Mouse (Mus musculus): ENCODE data around the gene H2-Oa. TPM values are rescaled to one million over a fixed set of nuclear protein-coding genes. Genes with fewer than 3 reads are reported as not detected.

Gene H2-Oa
- polyA plus RNA-seq (2016; fragmentation: Nextera tagmentation; extraction: Ambion mirVana) = 0.12 and 0.43 TPM in 2 replicates

- Histone ChIP-seq H3K4me1 (peaks cover 13% of the 10 kb centered on the region), H3K27ac (no peak within 1 kb of the TSS), H3K9me3 (peaks cover 5% of the 10 kb centered on the region), H3K36me3 (replicated peaks) (no peaks in the 10 kb centered on the region), H3K27me3 (ENCODE audit: poor library complexity, severe bottlenecking) (0 out of 2 replicates have a peak, but pooled peaks cover 5% of the 10 kb centered on the region), H3K4me3 (0 out of 2 replicates have a peak within 1 kb of the TSS, but pooled peaks have one; percentile 2)
- DNase-seq (ENCODE audit: extremely low spot score, low spot score) = no peak
- WGBS = 48% methylated on average over 11 of the region's 11 CpGs
These were observed at the start of gene H2-Oa for GRCm38 (mm10) chr17:34092197-34092875. H2-Oa (plus strand) TSS chr17:34092340.

- Histone ChIP-seq H3K27ac (0 out of 2 replicates have a peak overlapping the region, but pooled peaks have one; percentile 1), H3K36me3 (replicated peaks) (peaks cover 2% of the 10 kb centered on the region; the same call in 1 of the 2 replicates), H3K4me1 (peaks cover 18% of the 10 kb centered on the region), H3K9me3 (peaks cover 8% of the 10 kb centered on the region), H3K4me3 (no peak overlapping the region), H3K27me3 (ENCODE audit: poor library complexity, severe bottlenecking) (peaks cover 20% of the 10 kb centered on the region)
- no peak for DNase-seq (ENCODE audit: extremely low spot score, low spot score)
- 79% methylated on average over 14 of the region's 14 CpGs for WGBS
These were observed 46.2 kb upstream of the H2-Oa start for GRCm38 (mm10) chr17:34045941-34046340.

DNA sequence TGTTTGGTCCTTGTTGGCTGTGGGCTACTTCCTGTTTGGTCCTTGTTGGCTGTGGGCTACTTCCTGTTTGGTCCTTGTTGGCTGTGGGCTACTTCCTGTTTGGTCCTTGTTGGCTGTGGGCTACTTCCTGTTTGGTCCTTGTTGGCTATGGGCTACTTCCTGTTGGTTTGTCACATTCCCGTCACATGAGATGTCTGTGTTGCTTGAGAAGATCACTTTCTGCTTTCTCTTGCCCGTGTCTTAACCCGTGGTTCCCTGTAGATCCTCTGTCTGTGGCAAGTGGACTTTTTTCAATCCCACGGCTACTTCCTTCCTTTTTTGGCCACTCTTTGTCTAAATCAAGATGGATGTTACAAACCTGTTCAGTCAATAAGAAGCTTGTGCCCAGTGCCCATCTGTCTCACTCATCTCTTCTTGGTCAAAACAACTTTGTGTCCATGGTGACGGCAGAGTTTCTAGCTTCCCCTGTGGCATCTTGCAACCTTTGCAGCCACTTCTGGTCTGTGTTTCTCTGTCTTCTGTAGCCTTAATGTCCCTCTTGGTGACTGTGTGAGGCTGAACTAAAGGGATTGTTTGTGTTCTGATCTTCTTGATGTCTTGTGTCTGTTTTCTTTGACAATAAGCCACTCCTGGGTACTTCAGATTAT, 44.6 kb upstream of the H2-Oa start:
- no peak overlapping the region for H3K4me3 ChIP-seq
- 95% methylated on average over 5 of the region's 5 CpGs for WGBS
- H3K4me1 ChIP-seq = peaks cover 4% of the 10 kb centered on the region
- peaks cover 8% of the 10 kb centered on the region for H3K9me3 ChIP-seq
- H3K27me3 ChIP-seq (ENCODE audit: poor library complexity, severe bottlenecking) = 0 out of 2 replicates have a peak, but pooled peaks cover 5% of the 10 kb centered on the region
- no peak overlapping the region for H3K27ac ChIP-seq
- peaks cover 2% of the 10 kb centered on the region; the same call in 1 of the 2 replicates for H3K36me3 ChIP-seq (replicated peaks)
- DNase-seq (ENCODE audit: extremely low spot score, low spot score) = no peak

GRCm38 (mm10) chr17:34057224-34057623, 34.9 kb upstream of the H2-Oa start:
- no peak for DNase-seq (ENCODE audit: extremely low spot score, low spot score)
- no peak overlapping the region for H3K4me3 ChIP-seq
- no peaks in the 10 kb centered on the region for H3K27me3 ChIP-seq (ENCODE audit: poor library complexity, severe bottlenecking)
- H3K27ac ChIP-seq = no peak overlapping the region
- H3K9me3 ChIP-seq = no peaks in the 10 kb centered on the region
- H3K4me1 ChIP-seq = peaks cover 23% of the 10 kb centered on the region
- H3K36me3 ChIP-seq (replicated peaks) = peaks cover 5% of the 10 kb centered on the region; the same call in 1 of the 2 replicates
- 86% methylated on average over 7 of the region's 7 CpGs for WGBS

GRCm38 (mm10) chr17:34068864-34069263, 23.3 kb upstream of the H2-Oa start:
- peaks cover 2% of the 10 kb centered on the region; the same call in 1 of the 2 replicates for H3K4me1 ChIP-seq
- 50% methylated on average over 3 of the region's 3 CpGs for WGBS
- no peak overlapping the region for H3K27ac ChIP-seq
- H3K27me3 ChIP-seq (ENCODE audit: poor library complexity, severe bottlenecking) = no peaks in the 10 kb centered on the region
- DNase-seq (ENCODE audit: extremely low spot score, low spot score) = no peak
- no peaks in the 10 kb centered on the region for H3K9me3 ChIP-seq
- no peaks in the 10 kb centered on the region for H3K36me3 ChIP-seq (replicated peaks)
- no peak overlapping the region for H3K4me3 ChIP-seq

DNA sequence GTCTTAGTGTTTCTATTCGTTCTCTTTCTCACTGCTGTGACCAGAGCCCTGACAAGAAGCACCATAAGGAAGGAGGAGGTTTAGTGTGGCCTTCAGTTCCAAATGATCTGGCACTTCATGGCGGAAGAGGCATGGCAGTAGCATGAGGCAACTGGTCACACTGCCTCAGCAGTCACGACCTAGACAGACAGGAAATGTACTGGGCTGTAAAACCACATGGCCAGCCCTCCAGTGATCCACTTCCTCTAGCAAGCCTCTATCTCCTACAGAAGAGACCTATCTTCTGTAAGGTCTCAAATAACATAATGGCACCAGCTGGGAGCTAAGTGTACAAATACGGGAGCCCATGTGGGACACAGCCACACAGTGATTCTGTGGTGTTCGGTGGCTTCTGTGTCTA, 20.0 kb upstream of the H2-Oa start:
- no peak overlapping the region for H3K4me3 ChIP-seq
- DNase-seq (ENCODE audit: extremely low spot score, low spot score) = no peak
- no peaks in the 10 kb centered on the region for H3K36me3 ChIP-seq (replicated peaks)
- no peaks in the 10 kb centered on the region for H3K9me3 ChIP-seq
- H3K4me1 ChIP-seq = peaks cover 10% of the 10 kb centered on the region
- no peak overlapping the region for H3K27ac ChIP-seq
- peaks cover 16% of the 10 kb centered on the region for H3K27me3 ChIP-seq (ENCODE audit: poor library complexity, severe bottlenecking)
- WGBS = 83% methylated on average over 5 of the region's 5 CpGs

GRCm38 (mm10) chr17:34075271-34075670, 16.9 kb upstream of the H2-Oa start:
- Histone ChIP-seq H3K27ac (no peak overlapping the region), H3K4me1 (peaks cover 19% of the 10 kb centered on the region), H3K27me3 (ENCODE audit: poor library complexity, severe bottlenecking) (peaks cover 21% of the 10 kb centered on the region), H3K36me3 (replicated peaks) (no peaks in the 10 kb centered on the region), H3K4me3 (no peak overlapping the region), H3K9me3 (no peaks in the 10 kb centered on the region)
- 42% methylated on average over 7 of the region's 7 CpGs for WGBS
- peak; percentile 53 for DNase-seq (ENCODE audit: extremely low spot score, low spot score)

DNA sequence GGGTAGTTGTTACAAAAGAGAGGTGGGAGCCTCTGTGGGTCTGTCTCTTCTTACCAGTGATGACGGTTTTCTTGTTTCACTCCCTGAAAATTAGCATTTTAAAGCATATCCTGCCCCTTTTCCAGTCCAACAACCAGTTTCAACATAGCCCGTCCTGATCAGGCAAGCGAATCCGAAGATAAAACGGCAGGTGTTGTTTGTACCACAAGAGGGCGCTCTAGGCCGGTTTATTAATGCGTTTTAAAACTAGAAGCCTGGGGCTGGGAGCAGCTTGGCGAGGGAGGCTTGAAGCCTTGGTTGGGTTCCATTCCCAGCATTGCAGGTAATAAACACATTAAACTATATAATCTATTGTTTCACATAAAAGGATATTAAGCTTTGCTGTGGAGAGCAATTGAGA, 14.6 kb upstream of the H2-Oa start:
- peaks cover 20% of the 10 kb centered on the region for H3K4me1 ChIP-seq
- H3K36me3 ChIP-seq (replicated peaks) = no peaks in the 10 kb centered on the region
- H3K27ac ChIP-seq = no peak overlapping the region
- 0 out of 2 replicates have a peak overlapping the region, but pooled peaks have one; percentile 1 for H3K4me3 ChIP-seq
- H3K27me3 ChIP-seq (ENCODE audit: poor library complexity, severe bottlenecking) = peaks cover 21% of the 10 kb centered on the region
- H3K9me3 ChIP-seq = no peaks in the 10 kb centered on the region; the same call in 1 of the 2 replicates
- WGBS = 3% methylated on average over 9 of the region's 9 CpGs
- DNase-seq (ENCODE audit: extremely low spot score, low spot score) = peak; percentile 79

GRCm38 (mm10) chr17:34078148-34078547, 14.0 kb upstream of the H2-Oa start:
- DNase-seq (ENCODE audit: extremely low spot score, low spot score) = no peak
- Histone ChIP-seq H3K9me3 (no peaks in the 10 kb centered on the region; the same call in 1 of the 2 replicates), H3K27me3 (ENCODE audit: poor library complexity, severe bottlenecking) (peaks cover 21% of the 10 kb centered on the region), H3K4me1 (peaks cover 26% of the 10 kb centered on the region), H3K4me3 (no peak overlapping the region), H3K36me3 (replicated peaks) (no peaks in the 10 kb centered on the region), H3K27ac (no peak overlapping the region)
- 78% methylated on average over 4 of the region's 4 CpGs for WGBS

- H3K27me3 ChIP-seq (ENCODE audit: poor library complexity, severe bottlenecking) = peaks cover 21% of the 10 kb centered on the region
- no peaks in the 10 kb centered on the region; the same call in 1 of the 2 replicates for H3K9me3 ChIP-seq
- no peak overlapping the region for H3K4me3 ChIP-seq
- H3K4me1 ChIP-seq = peaks cover 30% of the 10 kb centered on the region
- 89% methylated on average over 11 of the region's 11 CpGs for WGBS
- no peak overlapping the region for H3K27ac ChIP-seq
- no peaks in the 10 kb centered on the region for H3K36me3 ChIP-seq (replicated peaks)
- DNase-seq (ENCODE audit: extremely low spot score, low spot score) = no peak
These were observed 13.1 kb upstream of the H2-Oa start for GRCm38 (mm10) chr17:34079002-34079401.

DNA sequence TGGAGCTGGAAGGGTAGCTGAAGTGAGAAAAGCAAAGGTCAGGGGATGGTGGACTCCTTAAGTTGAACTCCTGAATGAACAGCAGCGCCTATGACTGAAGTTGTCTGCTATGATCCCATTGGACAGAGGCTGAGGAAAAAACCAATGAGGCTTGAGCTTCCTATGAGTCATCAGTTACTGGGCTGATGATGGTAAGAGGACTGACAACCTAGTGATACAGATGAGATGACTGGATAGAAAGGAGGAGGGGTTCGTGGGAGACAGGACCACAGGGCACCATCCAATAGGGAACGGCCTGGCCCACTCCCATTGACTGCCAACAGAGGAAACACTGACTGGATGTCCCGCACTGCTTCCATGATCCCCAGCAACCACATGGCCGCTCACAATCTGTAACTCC, 12.5 kb upstream of the H2-Oa start:
- Histone ChIP-seq H3K9me3 (no peaks in the 10 kb centered on the region; the same call in 1 of the 2 replicates), H3K4me3 (no peak overlapping the region), H3K4me1 (peaks cover 30% of the 10 kb centered on the region), H3K36me3 (replicated peaks) (no peaks in the 10 kb centered on the region), H3K27me3 (ENCODE audit: poor library complexity, severe bottlenecking) (peaks cover 21% of the 10 kb centered on the region), H3K27ac (no peak overlapping the region)
- no peak for DNase-seq (ENCODE audit: extremely low spot score, low spot score)
- 11% methylated on average over 5 of the region's 5 CpGs for WGBS

- H3K4me1 ChIP-seq = peaks cover 27% of the 10 kb centered on the region
- H3K27ac ChIP-seq = peak overlapping the region; percentile 54
- H3K27me3 ChIP-seq (ENCODE audit: poor library complexity, severe bottlenecking) = 0 out of 2 replicates have a peak, but pooled peaks cover 5% of the 10 kb centered on the region
- H3K4me3 ChIP-seq = peak overlapping the region; percentile 22
- no peak for DNase-seq (ENCODE audit: extremely low spot score, low spot score)
- WGBS = 5% methylated on average over 8 of the region's 8 CpGs
- no peaks in the 10 kb centered on the region; the same call in 1 of the 2 replicates for H3K9me3 ChIP-seq
- H3K36me3 ChIP-seq (replicated peaks) = no peaks in the 10 kb centered on the region
These were observed 9.0 kb upstream of the H2-Oa start for GRCm38 (mm10) chr17:34083104-34083503.

- H3K4me1 ChIP-seq = peaks cover 19% of the 10 kb centered on the region
- H3K4me3 ChIP-seq = no peak overlapping the region
- 0 out of 2 replicates have a peak, but pooled peaks cover 5% of the 10 kb centered on the region for H3K27me3 ChIP-seq (ENCODE audit: poor library complexity, severe bottlenecking)
- 39% methylated on average over 2 of the region's 2 CpGs for WGBS
- no peaks in the 10 kb centered on the region for H3K36me3 ChIP-seq (replicated peaks)
- no peaks in the 10 kb centered on the region for H3K9me3 ChIP-seq
- no peak for DNase-seq (ENCODE audit: extremely low spot score, low spot score)
- no peak overlapping the region for H3K27ac ChIP-seq
These were observed 4.8 kb upstream of the H2-Oa start for GRCm38 (mm10) chr17:34087386-34087785.

All from forebrain, embryonic 10.5 days (tissue).